Mouse (Mus musculus): ENCODE measurements around the gene Epn2.
"Not testable (repeated sequence)": the region's sequence is repeated elsewhere in the genome, so short reads cannot be mapped to it uniquely, and the experiment has no call there.

Gene Epn2

DNA sequence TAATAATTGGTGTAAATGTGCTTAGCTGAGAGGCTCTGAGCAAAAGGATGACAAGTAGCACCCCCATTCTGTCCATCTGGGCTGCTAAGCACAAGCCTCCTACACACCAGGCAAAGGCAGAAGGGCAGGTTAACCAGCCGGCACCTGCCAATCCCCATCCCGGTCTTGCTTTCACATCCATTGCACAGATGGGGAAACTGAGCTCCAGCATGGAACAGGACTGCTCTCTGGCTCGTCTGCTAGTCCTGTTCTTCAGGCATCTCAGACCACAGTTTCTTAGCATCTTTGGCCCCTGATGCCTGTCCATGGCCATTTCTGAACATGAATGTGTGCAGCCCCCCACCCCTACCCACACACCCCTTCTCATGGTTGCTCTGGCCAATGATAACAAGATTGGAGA, 12.6 kb upstream of the Epn2 start:
- DNase-seq (ENCODE audit: low spot score), result no peak

DNA sequence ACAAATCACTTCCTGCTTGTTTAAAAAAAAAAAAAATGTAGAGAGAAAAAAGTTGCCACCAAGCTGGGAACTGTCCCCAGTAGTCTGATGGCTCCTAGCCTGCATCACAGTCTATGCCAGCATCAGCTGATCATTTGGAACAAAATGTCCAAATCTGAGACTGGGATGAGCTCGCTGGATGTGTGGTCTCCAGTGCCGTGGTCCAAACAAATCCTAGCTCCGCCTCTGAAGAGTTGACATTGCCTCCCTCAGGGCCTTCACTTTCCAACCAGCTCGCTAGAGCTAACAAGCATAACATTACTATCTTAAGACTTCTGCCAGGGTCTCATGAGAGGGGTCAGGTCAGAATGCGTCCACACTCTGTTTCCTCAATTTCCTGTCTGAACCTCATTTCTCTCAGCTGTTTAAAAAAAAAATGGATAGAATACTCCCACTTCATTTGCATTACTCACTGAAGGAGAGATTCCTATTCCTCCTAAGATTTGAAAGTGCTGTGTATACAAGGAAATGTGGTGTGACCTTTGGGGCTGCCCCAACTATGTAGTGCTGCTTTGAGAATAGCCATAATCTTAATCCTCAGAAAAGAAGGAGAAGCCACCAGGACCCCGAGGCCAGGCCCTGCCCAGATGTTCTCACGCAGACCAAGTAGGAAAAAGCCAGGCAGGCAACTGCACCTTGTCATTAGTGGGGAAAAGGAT, 11.2 kb upstream of the Epn2 start:
- DNase-seq (ENCODE audit: low spot score), result no peak

DNA sequence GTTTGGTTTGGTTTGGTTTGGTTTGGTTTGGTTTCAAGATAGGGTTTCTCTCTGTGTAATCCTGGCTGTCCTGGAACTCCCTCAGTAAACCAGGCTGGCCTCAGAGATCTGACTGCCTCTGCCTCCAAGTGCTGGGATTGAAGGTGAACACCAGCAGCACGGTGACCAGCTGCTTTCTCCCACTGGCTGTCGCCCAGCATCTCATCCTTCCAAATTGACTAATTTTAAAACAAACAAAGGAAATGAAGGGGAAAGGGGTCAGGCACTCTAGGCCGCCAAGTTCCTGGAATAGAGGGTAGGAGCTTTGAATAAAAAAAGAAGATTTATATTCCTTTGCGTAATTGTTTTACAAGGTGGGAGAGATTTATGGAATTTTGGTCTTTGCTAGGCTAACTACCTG, 5.9 kb upstream of the Epn2 start:
- no peak for DNase-seq (ENCODE audit: low spot score)

DNA sequence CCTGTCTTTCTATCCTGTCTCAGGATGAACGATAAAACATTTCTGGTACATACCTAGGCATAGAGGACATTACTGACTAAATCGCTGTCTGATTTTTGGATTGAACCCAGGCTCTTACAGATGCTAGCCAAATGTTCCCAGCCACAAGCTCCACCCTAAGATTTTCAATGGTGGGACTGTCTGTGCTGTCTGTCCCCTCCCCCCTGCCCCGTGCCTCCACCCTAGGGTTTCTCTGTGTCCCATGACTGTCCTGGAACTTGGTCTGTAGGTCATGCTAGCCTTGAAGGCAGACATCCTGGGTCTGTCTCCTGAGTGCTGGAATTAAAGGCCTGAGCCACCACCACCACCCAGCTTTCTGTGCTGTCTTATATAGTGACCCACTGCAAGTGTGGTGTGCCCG, 5.3 kb upstream of the Epn2 start:
- DNase-seq (ENCODE audit: low spot score), result no peak

DNA sequence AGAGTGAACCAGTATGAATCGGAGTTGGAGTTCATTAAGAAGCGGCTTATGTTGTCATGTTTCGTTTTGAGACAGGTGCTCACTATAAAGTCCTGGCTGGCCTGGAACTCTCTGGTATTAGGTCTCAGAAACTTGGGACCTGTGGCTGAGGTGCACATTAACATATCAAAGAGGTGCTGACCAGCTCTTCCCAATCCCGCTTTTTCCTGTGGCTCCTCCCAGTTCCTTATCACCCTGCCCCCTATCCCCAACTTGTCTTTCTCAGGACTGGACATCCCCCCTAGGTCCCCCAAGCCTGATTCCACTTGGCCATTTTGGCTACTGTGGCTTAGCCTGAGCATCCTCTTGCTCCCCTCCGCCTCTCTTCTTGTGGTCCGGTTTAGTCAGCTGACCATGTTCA, 4.6 kb upstream of the Epn2 start:
- DNase-seq (ENCODE audit: low spot score), result no peak

DNA sequence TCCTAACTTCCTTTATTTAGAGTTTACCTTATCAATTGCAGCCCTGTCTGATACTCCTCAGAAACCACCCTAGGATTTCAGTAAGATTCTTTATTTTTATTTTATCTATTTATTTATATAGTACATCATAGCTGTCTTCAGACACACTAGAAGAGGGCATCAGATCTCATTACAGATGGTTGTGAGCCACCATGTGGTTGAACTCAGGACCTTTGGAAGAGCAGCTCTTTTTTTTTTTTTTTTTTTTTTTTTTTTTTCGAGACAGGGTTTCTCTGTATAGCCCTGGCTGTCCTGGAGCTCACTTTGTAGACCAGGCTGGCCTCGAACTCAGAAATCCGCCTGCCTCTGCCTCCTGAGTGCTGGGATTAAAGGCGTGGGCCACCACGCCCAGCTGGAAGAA, 3.3 kb upstream of the Epn2 start:
- not testable (repeated sequence) for DNase-seq (ENCODE audit: low spot score)

DNA sequence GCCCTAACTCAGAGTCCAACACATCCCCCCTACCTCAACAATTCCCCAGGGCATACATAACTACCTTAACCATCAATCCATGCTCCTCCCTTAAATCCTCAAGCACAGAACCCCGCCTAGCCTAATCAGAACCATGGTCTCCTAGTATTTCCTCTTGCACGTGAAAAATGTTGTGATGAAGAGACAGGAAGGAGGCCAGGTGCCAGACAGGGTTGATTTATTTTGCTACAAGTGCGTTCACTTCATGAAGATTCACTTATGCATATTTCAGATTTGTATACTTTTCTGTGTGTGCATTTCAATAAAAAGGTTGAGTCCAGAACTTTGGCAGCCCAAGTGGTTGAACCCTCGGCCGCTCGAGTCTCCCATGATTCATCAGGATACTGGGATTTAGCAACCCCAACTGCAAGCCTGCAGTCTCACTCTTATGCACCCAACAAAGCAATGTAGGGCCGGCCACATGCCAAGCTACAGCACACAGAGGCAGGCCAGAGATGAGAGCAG, 443 bp upstream of the Epn2 start:
- DNase-seq (ENCODE audit: low spot score), result no peak

DNA sequence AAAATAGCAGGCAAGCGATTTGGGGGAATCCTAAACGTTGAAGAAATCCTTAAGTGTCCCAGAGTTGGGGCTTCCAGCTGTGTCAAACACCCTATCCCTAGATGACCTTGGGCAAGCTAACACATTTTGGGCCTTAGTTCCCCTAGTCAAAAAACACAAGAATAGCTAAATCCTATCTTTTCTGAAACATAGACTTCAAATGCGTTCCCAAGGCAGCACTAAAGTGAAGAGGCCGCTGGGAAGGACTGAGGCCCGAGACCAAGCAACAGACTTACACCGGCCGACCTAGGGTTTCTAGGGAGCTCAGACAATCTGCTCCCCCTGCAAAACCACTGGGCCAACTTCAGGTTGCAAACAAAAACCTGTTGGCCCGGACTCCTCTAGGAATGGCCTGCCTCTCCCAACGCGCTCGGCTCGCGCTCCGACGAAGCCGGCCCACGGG, 925 bp downstream of the Epn2 start:
- DNase-seq (ENCODE audit: low spot score), result no peak

DNA sequence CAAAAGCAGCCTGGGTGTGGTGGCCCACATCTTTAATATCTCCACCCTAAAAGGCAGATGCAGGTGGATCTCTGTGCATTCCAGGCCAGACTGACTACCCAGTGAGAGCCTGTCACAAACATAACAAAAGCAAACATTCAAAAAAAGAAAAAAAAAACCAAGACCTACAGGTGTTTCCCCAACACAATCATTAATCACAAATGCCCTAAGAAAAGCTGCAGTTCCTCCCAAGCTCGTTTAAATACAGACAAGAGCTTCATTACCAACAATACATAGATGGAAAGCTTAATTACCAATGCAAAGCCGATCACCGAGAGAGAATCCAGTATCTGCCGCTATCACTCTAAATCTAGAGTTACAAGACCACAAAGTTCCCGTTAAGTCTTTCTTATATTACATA, 1.5 kb downstream of the Epn2 start:
- no peak for DNase-seq (ENCODE audit: low spot score)

DNA sequence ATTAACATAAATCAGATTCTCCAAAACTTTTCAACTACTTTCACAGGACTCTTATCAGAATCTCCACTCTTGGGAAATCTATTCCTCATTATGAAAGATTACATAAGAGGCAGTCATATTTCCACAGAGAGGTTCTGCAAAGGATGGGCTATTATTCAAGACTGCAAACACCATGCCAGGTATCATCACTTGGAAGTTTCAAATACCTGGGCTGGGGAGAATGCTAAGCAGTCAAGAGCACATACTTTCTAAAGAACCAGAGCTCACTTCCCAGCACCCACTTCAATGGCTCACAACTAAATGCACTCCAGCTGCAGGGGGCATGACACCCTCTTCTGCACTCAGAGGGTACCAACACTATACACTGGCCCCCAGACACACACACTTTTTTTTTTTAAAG, 2.1 kb downstream of the Epn2 start:
- DNase-seq (ENCODE audit: low spot score), result no peak

DNA sequence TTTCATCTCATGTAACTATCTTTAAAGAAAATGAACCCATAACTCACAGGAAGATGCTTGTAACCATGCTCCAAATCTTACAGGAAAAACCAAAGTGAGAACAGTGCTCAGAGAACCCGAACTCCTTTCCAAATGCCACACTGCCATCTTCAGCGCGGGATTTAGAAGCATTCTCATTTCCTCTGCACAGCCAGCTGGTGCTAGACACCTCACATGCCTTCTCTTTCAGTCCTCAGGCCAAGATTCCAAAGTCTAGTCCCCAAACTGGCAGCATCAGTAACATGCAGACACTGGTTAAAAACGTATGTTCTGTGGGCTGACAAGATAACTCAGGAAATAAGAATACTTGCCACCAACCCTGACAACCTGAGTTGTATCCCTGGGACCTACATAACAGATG, 6.2 kb downstream of the Epn2 start:
- no peak for DNase-seq (ENCODE audit: low spot score)

DNA sequence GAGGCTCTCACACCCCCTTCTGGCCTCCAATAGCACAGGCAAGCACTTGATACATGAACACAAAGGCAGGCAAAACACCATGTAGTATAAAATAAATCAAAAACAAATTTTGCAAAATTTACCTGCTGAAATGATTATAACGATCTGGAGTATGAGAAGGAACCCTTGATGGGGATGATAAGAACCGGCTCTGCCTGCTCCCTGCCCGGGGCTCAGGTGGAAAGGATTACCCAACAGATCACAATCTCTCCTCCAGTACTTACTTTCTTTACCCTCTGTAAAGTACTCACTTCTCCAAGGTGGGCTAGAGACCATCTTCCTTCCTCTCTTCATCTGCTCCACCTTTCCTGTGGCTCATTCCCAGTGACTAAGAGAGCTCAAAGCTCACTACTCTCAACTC, 8.3 kb downstream of the Epn2 start:
- no peak for DNase-seq (ENCODE audit: low spot score)

DNA sequence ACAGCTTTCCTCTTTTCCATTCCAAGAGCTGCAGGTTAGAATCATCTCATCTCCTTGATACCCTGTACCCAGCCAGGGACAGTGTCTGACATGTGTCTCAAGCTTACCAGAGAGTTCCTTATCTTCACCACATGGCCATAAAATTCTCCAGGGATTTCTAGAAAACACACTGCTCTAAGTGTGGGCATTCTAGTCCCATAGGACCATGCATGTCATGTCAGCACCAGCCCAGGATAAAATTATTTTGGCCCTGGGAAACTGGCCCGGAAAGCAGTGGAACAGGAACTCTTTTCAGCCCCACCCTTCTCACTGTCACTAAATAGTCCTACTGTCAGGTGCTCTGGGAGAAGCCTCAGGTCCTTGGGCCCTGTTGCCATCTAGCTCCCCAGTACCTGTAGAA, 9.8 kb downstream of the Epn2 start:
- DNase-seq (ENCODE audit: low spot score), result no peak

DNA sequence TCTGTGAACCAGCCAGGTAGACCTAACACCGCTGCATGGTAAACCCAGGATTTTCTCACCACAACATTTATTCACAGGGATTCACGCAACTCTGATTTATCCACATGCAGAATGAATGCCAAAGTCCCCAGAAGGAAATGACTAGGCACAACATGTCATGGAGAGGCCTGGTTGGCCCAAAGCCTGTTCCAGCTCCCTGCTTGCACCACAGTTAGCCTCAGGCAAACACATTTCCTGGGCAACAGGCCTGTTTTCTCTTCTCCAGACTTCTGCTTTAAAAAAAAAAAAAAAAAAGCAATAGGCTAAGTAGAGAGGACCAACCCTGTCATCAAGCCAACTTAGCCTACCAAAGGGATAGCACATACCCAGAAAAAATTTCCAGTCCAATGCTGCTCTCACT, 14.9 kb downstream of the Epn2 start:
- DNase-seq (ENCODE audit: low spot score), result no peak

DNA sequence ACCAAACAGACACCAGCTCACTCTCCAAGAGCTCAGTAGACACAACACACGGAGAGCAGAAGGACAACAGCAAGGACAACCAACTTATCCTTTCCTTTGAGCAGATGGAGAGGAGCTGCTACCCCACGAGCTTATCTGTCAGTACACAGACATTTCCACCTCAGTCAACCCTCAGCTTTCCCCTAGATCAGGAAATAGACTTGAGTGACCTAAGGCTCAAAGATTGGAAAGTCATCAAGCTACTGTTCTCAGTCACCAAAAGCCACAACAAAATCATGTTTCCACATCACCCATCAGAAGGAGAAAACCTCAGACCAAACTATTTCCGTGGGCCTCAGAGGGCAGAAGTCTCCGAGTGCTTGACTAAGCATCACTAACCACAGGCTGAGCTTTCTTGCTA, 15.5 kb downstream of the Epn2 start:
- DNase-seq (ENCODE audit: low spot score), result no peak

DNA sequence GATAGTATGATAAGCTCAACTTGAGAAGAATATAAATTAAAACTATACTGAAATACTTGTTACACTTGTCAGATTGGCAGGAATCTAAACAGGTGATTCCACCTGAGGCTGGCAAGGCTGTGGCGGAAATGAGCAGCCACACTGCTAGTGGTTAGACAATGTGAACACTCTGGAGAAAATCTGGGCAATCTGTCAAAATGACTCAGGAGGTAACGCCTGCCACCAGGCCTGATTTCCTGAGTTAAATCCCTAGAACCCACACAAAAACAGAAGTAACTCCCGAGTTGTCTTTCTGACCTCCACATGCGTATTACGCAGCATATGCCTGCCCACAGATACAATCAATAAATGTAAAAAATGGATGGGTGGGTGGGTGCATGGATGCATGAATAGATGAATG, 17.1 kb downstream of the Epn2 start:
- no peak for DNase-seq (ENCODE audit: low spot score)

DNA sequence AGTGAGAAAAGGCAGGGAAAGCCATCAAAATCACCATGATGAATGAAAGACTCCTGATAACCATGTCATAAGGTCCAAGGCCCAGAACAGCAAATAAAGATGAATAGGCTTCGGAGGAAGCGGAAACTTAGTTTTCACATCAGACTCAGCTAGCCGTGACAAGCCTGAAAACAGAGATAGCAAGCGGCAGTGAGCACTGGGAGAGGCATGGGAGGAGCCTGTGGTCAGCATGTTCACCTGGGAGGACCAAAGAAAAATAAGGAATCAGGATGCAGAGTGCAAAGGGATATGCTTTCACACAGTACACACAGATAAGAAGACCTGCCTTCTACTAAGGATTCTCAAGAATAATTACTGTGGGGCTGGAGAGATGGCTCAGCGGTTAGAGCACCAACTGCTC, 19.9 kb downstream of the Epn2 start:
- DNase-seq (ENCODE audit: low spot score), result no peak

DNA sequence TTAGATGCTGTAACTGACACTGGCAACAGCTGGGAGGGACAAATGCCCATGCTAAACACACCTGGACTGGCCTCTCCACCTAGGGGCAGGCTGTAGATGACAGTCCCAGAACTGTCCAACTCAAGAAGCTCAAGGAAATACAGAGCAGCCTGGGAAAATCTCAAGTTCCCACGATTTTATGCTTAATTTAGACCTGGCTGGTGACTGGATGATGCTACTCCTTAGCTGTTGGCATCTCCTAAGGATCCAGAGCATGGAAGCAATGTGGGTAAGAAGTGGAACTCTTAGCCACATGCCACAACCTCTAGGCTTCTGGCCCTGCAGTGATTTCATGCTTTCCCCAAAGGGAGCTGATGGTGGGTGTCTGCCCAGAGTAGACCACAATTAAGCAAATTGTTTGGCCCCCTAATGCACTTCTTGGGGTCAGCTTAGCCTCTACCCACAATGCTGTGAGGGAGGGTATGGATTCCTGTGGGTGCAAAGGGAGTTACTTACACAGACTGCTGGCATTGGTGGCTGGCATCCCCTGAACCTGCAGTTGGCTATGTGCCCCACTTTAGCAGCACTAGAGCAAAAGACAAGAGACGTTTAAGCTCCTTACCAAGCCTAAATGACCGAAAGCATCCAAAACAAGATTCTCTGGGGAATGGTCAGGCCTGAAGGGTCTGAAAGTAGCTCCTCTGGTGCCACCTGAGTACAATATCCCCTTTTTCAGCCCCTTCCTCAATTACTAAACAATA, 26.3 kb downstream of the Epn2 start:
- no peak for DNase-seq (ENCODE audit: low spot score)

DNA sequence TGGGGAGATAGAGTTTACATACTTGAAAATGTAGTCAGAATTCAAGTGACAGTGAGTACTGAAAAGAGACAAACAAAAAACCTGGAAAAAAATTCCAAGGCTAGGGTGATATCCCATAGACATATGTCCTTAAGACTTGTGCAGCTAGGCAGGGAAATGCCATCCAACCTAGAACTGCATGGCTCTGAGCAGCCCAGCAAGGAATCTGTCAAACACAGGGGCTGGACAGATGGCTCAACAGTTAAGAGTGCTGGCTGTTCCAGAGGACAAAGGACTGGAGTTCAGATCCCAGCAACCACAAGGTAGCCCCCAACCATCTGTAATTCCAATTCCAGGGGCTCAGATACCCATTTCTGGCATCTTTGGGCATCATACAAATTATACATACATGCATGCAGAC, 28.9 kb downstream of the Epn2 start:
- no peak for DNase-seq (ENCODE audit: low spot score)

DNA sequence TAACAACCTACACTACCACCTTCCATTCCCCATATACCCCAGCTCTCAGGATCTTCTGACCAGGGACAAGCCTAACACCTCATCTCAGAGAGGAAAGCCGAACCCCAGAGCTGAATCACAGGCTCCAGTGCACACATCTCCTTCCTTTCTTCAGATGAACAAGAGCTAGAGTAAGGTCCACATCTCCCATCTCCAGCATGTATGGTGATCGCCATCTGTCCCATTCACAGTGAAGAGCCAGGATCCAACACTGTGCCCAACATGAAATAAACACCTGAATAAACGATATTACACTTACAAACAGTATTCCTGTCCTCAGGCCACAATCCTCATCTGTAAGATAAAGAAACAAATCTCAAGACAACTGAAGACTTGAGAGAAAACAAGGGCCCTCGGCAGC, 31.8 kb downstream of the Epn2 start:
- no peak for DNase-seq (ENCODE audit: low spot score)

DNA sequence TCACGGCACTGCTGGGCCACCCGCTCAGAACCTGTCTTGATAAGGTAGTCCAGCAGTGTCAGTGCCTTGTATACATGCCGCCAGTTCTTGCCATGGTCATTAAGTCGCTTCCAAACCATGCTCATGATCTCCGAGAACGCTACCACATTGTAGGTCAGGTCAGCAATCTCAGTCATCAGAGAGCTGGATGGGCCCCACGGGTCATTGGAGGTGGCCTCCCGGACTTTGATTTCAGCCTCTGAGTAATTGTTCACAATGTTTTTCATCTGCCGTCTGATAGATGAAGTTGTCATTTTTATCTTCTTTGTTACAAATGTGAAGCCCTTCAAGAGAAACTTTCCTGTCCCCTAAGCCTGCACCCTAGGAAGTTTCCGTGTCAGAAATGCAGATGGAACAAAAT, 33.0 kb downstream of the Epn2 start:
- no peak for DNase-seq (ENCODE audit: low spot score)

DNA sequence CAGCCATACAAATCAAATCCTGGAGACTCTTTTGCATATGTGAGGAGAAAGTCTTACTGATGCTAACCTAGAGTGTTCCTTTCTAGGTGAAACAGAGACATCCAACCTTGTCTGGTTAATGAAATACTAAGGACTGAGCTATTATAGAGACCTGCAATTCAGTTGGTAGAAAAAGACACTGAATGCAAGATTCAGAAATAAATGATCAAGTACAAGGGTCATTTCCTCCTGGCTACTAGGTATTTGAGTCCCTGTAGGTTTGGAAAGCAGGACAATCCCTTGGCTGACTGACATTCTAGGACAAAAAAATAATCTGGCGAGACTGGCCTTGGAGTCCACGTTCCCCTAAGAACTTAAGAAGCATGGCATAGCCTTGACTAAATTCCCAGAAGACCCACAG, 33.9 kb downstream of the Epn2 start:
- no peak for DNase-seq (ENCODE audit: low spot score)

DNA sequence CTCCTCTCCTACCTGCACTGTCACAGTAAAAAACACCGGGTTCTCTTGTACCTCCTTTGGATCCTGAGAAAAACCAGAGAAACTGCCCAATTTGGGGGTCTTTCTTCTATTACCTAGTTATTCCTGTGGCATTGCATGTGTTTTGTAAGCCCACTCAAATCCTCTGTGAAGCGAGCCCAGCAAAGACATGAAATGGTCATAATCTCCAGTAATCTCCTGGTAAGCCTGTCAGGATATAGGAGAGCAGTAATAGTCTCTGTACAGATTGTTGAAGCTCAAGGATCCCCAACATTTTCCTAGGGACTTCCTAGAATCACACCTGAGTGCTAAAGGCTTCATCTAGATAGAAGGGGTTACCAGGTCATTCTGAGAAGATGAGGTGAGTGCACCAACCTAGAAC, 38.4 kb downstream of the Epn2 start:
- DNase-seq (ENCODE audit: low spot score), result no peak

DNA sequence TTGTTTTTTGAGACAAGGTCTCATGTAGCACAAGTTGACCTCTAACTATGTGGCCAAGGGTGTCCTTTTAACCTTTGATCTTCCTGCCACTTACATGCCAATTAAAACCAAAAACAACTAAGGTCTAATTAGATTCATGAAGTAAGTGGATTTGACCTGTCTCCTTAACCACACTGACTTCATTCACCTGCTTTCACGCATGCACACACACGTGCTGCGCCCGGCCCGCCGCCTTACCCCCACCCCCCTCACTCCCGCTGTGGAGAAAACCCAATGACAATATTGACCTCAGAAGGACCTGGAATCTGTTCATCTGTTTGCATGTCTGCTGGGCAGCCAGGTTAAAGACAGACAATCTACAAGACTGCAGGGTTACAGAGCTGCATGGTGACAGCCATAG, 38.8 kb downstream of the Epn2 start:
- no peak for DNase-seq (ENCODE audit: low spot score)

Measured in ovary, postnatal 14 days (tissue).